Mouse (Mus musculus) left cerebral cortex, postnatal 25 days (tissue): Measurements from ENCODE around the gene Gm11563. TPM values are rescaled to one million over a fixed set of nuclear protein-coding genes. Genes with fewer than 3 reads are reported as not detected.
"Not testable (repeated sequence)": the region's sequence is repeated elsewhere in the genome, so short reads cannot be mapped to it uniquely, and the experiment has no call there.

ENCODE experiments used
- DNase-seq, 2 experiments: peaks; one replicate each; pipeline ENCODE4 v3.0.0; 2022; ENCODE audit warnings: low spot score in 2 of 2, mixed read lengths in 1 of 2
- intact Hi-C: fragments of 180-260 bp; cut with DNase I; formaldehyde crosslinking; loops from one replicate; pipeline ENCODE4 v1.15.1; 2025
- total RNA-seq, 2 experiments: library from RNA; stranded (reverse); gene quantifications; 2 replicates each; pipeline ENCODE4 v1.2.3; 2021

Gene Gm11563
- total RNA-seq, 2 experiments from 2014 or later = not detected

GRCm38 (mm10) chr11:99610089-99610488, 48.7 kb downstream of the Gm11563 start, which contains the start of gene Gm11937:
Gm11937 (minus strand) TSS chr11:99610189.
- intact Hi-C loops, DNase-seq: not testable (repeated sequence)

GRCm38 (mm10) chr11:99609126-99609525, 49.6 kb downstream of the Gm11563 start:
- DNase-seq = peak; percentile 59 to 85
- intact Hi-C loops = no loop called here

Other genes starting within 250 kb of the Gm11563 start
- 10 to 100 TPM; 10.3 TPM for gene Krt12, start 236.7 kb downstream of the Gm11563 start, total RNA-seq
- gene Krt20, start 220.8 kb downstream of the Gm11563 start, total RNA-seq = not detected
- gene Krt23, start 165.8 kb downstream of the Gm11563 start, total RNA-seq = not detected
- not detected for gene Krt39, start 137.6 kb downstream of the Gm11563 start, total RNA-seq
- gene Krt40, start 115.8 kb downstream of the Gm11563 start, total RNA-seq = not detected
- not detected for gene Krtap3-3, start 108.1 kb downstream of the Gm11563 start, total RNA-seq
- not detected for gene Krtap3-2, start 102.1 kb downstream of the Gm11563 start, total RNA-seq
- not detected for gene Gm11939, start 99.5 kb downstream of the Gm11563 start, total RNA-seq
- not detected for gene Krtap3-1, start 92.3 kb downstream of the Gm11563 start, total RNA-seq
- gene Krtap1-5, start 77.9 kb downstream of the Gm11563 start, total RNA-seq = not detected
- gene Krtap1-4, start 75.3 kb downstream of the Gm11563 start, total RNA-seq = not detected
- gene Krtap1-3, start 67.6 kb downstream of the Gm11563 start, total RNA-seq = not detected
- not detected for gene Krtap9-3, start 60.9 kb downstream of the Gm11563 start, total RNA-seq
- gene Gm11938, start 55.7 kb downstream of the Gm11563 start, total RNA-seq = not detected
- not detected for gene Gm11937, start 48.8 kb downstream of the Gm11563 start, total RNA-seq
- not detected for gene Krtap2-4, start 44.1 kb downstream of the Gm11563 start, total RNA-seq
- not detected for gene Gm11562, start 38.5 kb downstream of the Gm11563 start, total RNA-seq
- not detected for gene Krtap4-1, start 30.7 kb downstream of the Gm11563 start, total RNA-seq
- gene Krtap4-2, start 23.9 kb downstream of the Gm11563 start, total RNA-seq = not detected
- not detected for gene Krtap4-7, start 14.9 kb downstream of the Gm11563 start, total RNA-seq
- gene Gm11555, start 8.7 kb downstream of the Gm11563 start, total RNA-seq = not detected
- gene Krtap4-6, start 7.0 kb upstream of the Gm11563 start, total RNA-seq = not detected
- gene Gm14190, start 31.8 kb upstream of the Gm11563 start, total RNA-seq = not detected
- gene Gm14180, start 75.3 kb upstream of the Gm11563 start, total RNA-seq = not detected
- gene Gm11595, start 114.0 kb upstream of the Gm11563 start, total RNA-seq = not detected
- gene Krtap4-8, start 121.7 kb upstream of the Gm11563 start, total RNA-seq = not detected
- gene Krtap4-9, start 126.2 kb upstream of the Gm11563 start, total RNA-seq = not detected
- gene Gm11596, start 134.5 kb upstream of the Gm11563 start, total RNA-seq = not detected
- gene Gm11569, start 140.0 kb upstream of the Gm11563 start, total RNA-seq = not detected
- gene Gm11554, start 145.5 kb upstream of the Gm11563 start, total RNA-seq = not detected
- gene Krtap4-13, start 150.9 kb upstream of the Gm11563 start, total RNA-seq = not detected
- gene Gm11564, start 156.7 kb upstream of the Gm11563 start, total RNA-seq = not detected
- gene 2300003K06Rik, start 179.1 kb upstream of the Gm11563 start, total RNA-seq = not detected
- gene Krtap4-16, start 192.6 kb upstream of the Gm11563 start, total RNA-seq = not detected
- not detected for gene Gm11568, start 199.0 kb upstream of the Gm11563 start, total RNA-seq
- gene Gm11559, start 205.5 kb upstream of the Gm11563 start, total RNA-seq = not detected
- not detected for gene Krtap9-1, start 214.4 kb upstream of the Gm11563 start, total RNA-seq
- gene Gm11567, start 220.2 kb upstream of the Gm11563 start, total RNA-seq = not detected
- not detected for gene Krtap31-1, start 249.0 kb upstream of the Gm11563 start, total RNA-seq